Mouse (Mus musculus): ENCODE results near the gene Sema5b.

Sema5b gene

DNA sequence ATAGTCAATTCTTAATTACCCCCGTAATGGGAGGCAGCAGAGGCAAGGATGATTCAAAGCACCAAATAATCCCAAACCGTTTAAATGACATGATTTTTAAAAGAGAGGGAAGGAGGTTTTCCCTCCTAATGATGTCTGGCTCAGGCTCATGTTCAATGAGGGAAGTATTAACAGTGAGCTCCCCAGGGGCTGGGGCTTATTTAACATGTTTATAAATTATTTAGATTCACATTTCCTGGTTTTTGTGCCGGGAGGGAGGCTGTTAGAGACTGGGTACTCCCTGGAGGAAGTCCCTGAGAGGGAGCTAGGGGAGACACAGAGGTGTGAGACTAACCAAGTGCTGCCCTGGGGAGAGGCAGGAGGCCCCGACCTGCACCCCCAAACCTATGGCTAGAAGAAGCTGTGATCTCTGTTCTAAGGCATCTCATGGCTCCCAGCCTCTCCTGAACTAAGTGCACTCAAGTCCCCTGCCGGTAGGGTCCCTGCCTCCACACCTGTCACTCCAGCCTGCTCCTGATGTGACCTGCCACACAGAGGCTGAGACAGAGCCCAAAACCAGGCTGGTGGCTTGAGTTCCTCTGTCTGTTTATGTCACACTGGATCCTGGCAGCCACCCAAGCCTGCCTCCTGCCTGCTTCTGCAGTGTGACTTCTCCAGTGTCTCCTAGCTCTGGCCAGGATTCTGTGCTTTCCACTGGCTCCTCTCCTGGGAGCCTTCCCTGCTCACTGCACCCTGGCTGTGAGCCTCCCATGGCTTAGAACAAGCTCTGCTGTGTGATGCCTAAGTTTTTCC, 51.5 kb downstream of the Sema5b start:
- in situ Hi-C loops (cut with MboI, MseI) = no loop called here

DNA sequence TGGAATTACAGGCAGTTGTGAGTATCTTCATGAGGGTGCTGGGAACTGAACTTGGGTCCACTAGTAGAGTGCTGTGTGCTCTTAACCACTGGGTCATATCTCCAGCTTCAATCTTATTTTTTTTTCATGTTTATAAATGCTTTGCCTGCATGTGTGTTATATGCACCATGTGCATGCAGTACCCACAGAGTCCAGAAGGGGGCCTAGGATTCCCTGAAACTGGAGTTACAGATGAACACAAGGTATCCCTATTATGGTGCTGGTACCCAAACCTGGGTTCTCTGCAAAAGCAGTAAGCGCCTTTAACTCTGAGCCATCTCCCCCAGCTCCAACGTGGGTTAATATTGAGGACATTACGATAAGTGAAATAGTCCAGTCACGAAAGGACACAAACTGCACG, 52.5 kb downstream of the Sema5b start:
- in situ Hi-C loops (cut with MboI, MseI) = no loop called here

DNA sequence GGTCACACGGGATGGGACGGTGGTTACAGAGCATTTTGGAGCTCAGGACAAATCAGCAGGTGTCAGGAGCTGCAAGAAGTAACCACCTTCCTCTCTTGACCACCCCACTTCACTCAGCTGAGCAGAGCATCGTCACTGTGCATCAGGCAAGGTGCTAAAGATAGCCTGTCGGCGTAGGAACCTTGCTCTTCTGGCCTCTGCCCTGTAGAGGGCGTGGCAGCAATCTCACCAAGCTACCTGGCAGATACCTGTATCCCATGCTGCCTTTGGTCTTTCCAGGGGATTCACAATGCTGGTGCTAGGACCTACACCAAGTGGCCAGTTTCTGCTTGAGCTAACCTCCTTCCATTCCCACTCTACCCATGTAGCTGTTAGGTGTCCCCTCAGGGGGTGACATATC, 55.3 kb downstream of the Sema5b start:
- in situ Hi-C loops (cut with MboI, MseI) = no loop called here

DNA sequence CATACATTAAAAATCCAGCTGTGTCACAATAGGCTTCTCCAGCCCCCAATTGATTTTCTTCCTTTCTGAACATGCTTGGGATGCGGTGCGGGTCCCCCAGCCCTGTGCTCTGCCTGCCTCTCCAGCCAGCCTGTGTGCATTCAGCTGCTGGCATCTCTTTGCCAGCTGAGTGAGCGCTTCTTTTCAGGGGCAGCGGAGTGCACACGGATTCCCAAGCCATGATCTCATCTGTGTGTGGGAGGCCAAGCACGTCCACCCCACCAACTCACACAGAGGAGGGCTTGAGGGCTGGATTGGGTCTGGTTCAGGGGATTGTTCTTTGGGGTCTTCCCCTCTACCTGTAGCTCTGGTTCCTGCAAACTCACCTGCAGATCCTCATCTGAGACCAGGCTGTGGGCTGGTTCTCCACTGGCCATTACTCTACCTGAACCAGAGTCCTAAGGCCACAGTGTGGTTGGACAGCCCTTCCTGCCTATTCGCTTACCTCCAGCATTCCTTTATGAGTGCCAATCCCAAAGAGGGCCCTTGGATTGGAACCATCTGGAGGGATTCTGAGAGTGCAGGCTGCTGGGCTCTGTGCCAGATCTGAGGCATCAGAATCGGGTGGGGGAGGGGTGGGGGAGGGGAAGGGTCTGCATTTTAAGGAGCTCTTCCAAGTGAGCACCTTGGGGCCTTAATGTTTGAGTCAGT, 55.9 kb downstream of the Sema5b start:
- in situ Hi-C loops (cut with MboI, MseI) = no loop called here

DNA sequence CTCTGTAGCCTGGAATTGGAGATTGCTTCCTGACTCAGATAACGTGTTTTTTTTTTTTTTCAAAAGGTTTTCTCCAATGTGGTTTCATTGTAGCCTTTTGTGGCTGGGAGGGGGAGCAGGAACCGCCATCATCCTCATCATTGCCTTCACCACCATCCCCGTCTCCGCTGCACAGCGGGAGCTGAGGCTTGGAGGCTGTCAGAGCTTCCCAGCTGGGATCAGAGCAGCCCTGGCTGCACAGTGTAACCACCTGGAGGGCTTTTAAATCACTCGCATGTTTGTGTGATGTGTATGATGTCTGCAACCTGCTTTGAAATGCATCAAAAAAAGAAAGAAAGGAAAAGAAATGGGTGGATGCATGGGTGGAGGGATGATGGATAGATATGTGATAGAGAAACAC, 57.0 kb downstream of the Sema5b start:
- in situ Hi-C loops (cut with MboI, MseI) = no loop called here

DNA sequence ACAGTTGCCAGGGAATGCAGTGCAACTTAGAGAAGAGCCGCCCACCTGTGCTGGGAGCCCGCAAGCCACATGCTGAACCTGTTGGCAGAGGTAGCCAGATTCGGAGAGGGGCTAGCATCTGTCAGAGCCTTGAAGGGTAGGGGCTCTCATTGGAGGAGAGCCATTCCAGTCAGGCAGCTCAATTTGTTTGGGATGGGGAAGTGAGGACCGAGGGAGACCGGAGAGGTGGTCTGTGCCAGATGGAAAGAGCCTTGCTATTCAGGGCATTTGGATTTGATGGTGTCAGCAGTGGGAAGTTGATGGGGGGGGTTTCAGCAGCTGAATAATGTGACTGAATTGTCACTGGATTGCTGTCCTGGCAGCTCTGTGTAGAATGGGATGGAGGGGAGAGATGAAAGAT, 57.9 kb downstream of the Sema5b start:
- in situ Hi-C loops (cut with MboI, MseI) = no loop called here

DNA sequence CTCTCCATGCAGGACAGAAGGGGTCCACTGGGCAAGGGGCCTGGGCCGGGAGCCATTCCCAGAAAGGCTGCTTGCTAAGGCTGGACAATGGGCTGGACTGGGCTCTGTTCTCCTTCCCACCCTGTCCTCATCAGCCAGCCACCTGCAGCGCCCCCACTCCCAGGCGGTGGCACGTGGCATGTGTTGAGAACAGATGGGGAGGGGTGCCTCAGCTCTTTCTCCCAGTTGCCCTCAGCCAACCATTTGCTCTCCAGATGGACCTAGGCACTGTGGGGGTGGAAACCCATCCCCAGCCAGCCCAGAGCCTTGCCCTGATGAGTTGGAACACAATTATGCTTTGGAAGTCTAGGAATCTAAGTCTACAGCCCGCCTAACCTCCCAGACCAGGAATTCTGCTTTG, 59.3 kb downstream of the Sema5b start:
- in situ Hi-C loops (cut with MboI, MseI) = no loop called here

DNA sequence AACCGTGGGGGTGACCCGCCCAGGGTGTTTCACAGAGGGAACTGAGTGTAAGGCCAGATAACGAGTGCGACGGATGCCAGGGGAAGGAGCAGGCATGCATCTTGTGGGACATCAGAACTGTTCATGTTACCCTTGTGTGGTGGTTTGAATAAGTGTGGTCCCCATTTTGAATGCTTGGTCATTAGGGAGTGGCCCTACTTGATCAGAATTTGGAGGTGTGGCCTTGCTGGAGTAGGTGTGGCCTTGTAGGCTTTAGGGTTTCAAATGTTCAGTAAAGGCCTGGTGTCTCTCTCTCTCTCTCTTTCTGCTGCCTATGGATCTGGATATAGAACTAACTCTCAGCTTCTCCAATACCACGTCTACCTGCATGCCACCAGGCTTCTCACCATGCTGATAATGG, 60.5 kb downstream of the Sema5b start:
- in situ Hi-C loops (cut with MboI, MseI) = no loop called here

DNA sequence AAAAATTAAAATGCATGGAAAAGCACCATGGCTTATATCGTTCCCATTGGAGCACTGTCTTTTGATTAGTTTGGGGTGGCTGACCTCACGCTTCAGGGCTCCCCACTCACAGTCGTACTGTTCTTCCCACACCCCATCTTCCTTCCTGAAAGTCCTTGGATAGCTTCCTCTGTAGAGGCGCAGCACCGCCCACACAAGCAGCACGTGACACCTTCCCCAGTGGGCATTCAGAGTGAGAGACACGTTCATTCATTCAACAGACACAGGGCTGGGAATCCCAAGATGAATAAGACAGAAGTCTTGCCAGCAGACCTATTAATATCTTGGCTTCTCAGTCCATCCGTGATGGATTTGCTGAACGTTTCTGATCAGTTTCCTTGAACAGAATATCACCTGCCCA, 61.6 kb downstream of the Sema5b start:
- in situ Hi-C loops (cut with MboI, MseI) = no loop called here

DNA sequence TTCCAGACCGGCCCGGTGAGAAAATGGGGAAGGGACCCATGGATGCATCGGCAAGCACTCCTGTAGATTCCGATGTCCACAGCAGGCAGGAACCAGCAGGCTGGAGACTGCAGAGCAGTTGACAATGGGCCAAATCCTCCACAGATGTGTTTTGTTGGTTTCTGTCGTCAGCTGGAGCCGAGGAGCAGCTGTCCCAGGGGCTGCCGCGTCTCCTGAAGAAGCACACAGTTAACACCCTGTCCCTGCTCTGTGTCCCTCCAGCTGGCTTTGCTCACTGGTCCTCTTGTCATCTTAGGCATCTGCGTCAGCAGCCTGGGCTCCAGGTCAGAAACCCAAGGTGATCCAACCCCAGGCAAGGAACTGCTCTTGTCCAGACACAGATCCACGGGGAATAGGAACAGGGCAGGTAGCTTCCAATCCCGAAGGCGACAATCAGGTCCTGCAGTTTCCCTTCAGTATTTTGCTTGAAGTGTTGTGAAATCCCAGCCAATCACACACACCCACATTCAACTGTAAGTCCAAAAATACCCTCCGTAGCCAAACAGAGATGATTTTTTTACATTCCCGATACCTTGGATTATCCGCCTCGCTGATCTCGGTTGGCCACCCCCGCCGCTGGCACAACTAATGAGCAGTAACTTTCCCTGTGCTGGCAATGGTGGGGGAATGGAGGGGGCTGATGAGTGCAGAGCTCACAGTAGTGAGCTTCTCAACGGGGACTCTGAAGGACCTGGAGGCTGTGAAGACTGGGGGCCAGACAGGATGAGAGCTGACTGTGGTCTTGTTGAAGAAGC, 63.0 kb downstream of the Sema5b start:
- in situ Hi-C loops (cut with MboI, MseI) = no loop called here

DNA sequence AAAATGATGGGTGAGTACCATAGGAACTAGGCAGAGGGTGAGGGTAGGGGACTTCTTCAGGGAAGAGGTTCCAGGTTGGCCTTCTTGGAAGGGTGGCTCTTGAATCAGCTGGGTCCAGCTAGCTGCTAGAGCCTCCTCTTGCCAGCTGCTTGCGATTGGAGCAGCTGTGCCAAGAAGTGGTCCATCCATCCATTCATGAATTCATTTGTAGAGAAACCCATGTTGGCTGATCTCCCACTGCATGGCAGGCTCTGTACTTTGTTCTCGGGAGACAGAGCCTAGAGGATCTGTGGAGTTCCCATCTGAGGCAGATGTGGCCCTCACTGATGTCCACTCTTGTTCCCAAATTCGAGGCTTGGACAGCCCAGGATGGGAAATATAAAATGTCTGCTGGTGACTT, 66.3 kb downstream of the Sema5b start:
- in situ Hi-C loops (cut with MboI, MseI) = no loop called here

DNA sequence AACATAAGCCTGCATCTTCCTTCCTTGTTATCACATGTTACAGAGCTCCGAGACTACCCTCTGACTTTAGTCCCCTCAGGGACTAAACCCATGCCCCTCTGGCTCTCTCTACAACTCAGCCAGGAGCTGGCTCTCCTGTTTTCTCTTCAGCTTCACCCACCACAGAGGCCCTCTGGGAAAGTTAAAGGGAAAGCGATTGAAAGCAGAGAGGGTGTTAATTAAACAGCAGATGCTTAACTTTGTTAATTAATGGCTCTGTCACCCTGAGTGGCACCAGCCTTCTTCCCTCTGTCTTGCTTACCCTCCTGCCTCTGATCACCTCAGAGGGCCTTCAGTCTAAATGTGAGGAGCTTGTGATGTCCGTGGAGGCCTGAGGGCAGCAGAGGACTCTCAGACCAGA, 67.3 kb downstream of the Sema5b start:
- in situ Hi-C loops (cut with MboI, MseI) = no loop called here

DNA sequence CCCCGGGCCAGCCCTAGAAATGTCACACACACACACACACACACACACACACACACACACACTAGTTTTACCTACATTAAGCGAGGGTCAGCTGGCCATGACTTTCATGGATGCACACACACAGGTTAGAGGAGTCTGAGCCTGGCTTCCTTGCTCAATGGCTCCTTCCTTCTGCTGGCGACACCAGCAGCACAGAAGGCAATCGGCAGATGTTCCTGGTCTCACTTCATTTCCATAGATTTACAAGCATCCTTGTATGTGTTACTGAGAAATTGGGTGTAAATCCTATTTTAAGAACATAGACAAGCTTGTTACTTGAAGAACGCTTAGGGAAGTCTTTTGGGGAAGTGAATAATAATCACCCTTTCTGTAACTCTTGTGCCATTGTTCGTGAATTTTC, 68.6 kb downstream of the Sema5b start:
- in situ Hi-C loops (cut with MboI, MseI) = no loop called here

DNA sequence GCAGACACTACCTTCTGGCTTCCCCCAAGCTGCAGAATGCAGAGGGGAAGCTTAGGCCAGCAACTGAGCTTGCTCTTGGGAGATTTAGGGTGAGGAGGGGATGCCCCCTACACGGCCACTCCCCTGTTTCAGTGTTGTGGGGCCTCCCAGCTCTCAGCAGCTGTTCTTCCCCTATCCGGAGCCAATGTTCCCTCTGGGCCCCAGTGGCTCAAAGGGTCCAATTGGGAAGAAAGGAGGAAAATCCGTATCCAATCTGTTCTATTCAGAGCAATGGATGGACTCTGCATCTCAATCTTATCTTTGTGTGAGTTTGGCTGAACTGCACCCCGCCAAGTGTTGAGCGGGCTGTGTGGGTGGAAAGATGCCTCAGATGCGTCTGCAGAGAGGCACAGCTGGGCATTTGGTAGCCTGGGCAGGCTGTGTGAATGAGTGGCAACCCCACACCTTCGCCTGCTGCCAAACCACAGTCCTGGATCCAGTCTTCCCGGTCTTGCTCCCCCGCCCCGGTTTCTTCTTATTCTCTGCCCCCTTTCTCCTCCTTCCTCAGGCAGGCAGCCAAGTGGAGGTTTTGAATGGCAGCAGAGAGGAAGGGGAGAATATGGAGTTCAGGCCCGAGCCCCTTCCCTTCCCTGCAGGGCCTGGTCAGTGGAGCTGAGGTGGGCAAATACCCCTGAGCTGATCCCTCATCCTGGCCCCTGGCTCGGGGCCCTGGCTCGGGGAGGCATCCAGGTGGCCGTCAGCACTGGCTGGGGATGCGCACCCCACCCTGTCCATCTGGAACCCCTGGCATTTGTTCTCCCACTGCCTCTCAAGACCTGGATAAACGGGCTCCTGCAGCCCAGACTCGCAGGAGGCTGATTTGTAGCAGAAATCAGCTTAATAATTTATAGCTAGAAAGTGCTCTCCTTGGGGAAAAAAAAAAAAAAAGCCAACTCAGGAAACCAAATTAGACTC, 73.2 kb downstream of the Sema5b start:
- in situ Hi-C loops (cut with MboI, MseI) = no loop called here

DNA sequence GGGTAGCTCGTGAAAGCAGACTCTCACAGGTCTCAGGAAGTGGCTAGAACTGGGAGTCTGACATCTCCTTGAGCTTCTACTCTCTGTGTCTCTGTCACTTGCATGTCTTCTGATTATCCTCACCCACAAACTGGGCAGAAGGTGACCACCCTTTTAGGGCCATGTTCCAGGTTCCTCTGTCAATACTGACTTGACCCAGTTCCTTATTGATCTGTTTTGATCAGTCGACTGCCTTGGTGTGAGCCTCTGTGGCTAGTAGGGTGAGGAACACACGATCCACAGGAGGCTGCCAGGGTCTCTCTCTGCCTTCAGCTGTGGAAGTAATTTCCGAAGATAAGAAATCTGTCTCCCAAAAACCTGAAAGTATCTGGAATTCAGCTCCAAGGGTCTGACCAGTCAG, 76.8 kb downstream of the Sema5b start:
- in situ Hi-C loops (cut with MboI, MseI) = no loop called here

DNA sequence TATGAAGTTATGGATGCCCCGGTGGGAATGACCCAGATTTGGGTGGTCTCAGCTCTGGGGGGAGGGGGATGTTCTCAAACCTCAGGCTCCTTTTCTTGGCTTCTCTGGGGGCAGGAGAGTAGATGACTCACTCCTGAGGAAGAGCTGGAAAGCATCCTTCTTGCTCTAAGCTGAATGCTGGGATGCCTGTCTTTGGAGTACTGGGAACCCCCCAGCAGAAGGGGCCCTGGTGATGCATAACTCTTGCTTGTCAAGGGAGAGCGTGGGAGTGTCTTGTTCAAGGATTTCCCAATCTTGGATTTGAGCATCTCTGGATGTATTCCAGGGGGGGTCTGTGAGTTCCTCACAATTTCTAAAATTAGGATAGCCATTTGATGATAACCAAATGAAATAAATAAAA, 82.1 kb downstream of the Sema5b start:
- in situ Hi-C loops (cut with MboI, MseI) = no loop called here

DNA sequence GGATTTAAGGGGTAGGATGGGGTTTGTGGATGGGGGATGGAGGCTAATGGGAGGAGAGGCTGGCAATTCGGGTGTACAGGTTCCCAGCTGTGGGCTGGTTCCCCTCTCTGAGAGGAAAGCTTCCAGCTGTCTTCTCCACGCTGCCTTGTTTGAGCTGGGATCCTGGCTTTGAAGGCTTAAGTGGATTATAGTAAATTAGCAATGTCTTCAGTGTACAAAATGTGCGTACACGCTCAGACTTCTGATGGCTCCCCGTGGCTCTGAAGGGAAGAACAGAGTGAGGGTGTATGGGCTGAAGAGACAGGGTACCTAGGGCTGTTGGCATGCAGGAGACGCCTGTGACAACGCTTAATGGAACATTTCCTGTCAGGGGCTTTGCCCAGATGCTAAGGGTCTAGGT, 83.0 kb downstream of the Sema5b start:
- in situ Hi-C loops (cut with MboI, MseI) = no loop called here

DNA sequence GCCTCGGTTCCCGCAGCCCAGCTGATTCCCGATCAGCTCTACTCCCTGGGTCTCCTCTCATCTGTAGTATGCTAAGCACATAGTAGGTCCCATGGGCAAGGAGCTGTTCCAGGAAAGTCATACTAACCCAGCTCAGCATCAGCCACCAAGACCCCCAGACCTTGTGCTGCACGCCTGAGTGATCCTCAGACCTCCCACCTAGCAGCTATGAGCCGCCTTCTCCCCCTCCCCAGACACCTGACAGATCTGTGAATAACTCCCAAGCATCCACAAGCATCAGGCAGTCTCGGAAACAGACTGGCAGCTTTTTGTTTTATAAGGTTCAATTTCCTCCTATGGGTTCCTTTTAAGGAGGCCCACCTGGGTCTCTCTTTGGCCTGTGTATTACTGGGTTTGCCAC, 83.9 kb downstream of the Sema5b start:
- in situ Hi-C loops (cut with MboI, MseI) = no loop called here

DNA sequence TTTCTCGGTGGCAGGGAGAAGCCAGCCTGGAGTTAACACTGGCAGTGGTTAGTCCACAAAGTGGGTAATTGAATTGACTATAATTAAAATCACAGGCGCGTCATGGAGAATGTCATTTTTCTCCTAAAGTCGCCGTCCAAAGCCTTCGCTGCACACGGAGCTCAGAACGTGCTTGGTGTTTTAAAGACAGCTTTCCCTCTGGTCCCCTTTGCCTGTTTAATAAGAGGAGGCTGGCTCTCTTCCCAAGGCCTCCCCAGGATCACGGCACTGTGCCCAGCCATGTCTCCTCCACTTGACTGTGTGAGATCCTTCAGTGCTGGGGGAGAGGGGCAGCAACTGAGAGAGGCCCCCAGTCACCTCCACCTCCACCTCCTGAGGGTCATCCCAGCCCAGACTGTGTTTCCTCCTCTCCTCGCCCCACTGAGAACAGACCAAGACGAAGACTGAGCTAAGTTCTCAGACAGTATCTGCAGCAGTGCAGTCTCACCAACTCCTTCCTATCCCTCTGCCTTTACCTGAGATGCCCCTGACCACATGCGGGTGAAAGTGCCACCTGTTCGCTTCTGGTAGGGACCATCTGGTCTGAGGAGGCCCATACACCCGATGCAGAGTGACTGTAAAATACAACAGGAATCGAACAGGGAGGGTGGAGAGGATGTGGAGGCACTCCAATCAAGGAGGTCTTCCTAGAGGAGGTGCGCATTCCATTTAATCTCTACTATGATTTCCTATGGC, 84.5 kb downstream of the Sema5b start:
- in situ Hi-C loops (cut with MboI, MseI) = no loop called here

DNA sequence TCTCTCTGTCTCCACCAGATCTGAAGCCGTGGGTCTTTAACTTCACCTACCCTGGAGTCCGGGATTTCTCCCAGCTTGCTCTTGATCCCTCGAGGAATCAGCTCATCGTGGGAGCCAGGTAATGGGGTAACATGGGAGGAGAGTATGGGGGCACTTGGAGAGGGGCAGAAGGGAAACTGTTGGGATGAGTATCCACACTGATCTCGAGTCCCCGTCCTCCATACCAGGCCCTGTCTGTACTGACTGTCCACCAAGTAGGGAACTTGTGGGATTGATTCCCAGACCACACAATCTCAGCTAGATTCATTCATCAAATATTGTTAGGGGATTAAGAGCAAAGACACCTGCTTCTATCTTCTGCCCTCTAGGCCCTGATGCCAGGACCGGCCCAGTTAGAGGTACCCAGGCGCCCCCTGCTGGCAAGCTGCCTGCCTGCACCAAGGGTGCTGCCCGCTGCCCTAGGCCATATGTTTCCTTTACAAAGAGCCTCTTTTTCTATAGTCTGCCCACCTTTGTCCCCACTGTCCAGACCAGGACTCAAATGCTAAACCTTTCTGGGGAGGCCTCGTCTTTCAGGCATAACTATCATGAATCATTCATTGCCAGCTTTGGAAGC, 87.2 kb downstream of the Sema5b start:
- in situ Hi-C loops (cut with MboI, MseI) = no loop called here
